Mouse (Mus musculus) bone marrow, adult 2 months (tissue): ENCODE measurements around the gene Kat2b.

Experiments used
- CTCF ChIP-seq: fragments of 200-500 bp; IDR thresholded peaks from 2 replicates; pipeline ENCODE4 v1.5.1; 2011; ENCODE audit warnings: low read length, control low read depth; ENCODE audit not compliant: control insufficient read depth, insufficient read depth
- POLR2A ChIP-seq: fragments of 200-500 bp; IDR thresholded peaks from 2 replicates; pipeline ENCODE4 v1.6.1; 2011; ENCODE audit warnings: low read depth, mild to moderate bottlenecking, control low read depth, low read length, borderline replicate concordance; ENCODE audit not compliant: control insufficient read depth

GRCm38 (mm10) chr17:53573019-53573556, 6.4 kb downstream of the Kat2b start:
- TF ChIP-seq POLR2A (no peak), CTCF (no peak)
